Mouse (Mus musculus): ENCODE measurements around the gene Cept1.
"Not testable (repeated sequence)": the region's sequence is repeated elsewhere in the genome, so short reads cannot be mapped to it uniquely, and the experiment has no call there.

Cept1 gene

DNA sequence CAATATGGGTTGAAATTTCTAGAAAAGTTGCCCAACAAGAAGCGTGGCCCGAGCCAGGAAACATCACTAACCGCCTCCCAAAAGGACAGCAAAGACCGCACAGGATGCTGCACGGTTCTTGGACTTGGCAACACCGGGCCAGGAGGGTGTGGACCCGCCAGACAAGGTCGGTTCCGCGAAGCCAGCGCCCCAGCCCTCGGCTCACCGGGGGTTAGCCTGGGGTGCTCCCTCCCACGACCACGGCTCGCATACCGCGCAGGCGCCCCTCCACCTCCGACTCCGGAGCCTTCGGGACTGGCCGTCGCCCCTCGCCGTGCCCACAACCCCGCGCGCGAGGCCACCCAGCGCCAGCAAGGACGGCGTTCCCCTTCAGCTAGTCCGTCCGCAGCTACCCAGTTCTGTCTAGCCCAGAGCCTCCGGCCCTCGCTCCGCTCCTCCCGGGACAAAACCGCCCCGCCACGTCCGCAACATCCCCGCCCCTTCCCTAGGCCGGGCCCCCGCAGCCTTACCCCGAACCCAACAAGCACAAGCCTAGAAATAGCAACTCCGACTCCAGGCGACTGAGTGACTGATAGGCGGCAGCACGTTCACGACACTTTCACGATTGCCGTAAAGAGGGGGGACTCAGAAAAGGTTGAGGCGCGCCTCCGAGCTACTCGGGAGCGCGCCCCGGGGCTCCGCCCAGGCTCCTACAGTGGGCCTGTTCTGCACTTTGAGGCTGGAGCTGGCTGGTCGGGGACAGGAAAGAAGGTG, at the start of gene Cept1, which contains the start of gene Dram2:
Gene Cept1, minus strand, starts transcription at position 632 of the 753 bp plus-strand sequence.
Gene Dram2, plus strand, starts transcription at position 628 of the 753 bp plus-strand sequence.
- peak; percentile 95 for DNase-seq (ENCODE audit: low spot score)

- DNase-seq (ENCODE audit: low spot score) = not testable (repeated sequence)
These were observed 46.0 kb upstream of the Cept1 start for GRCm38 (mm10) chr3:106593631-106594030.

GRCm38 (mm10) chr3:106579296-106579695, 31.7 kb upstream of the Cept1 start:
- DNase-seq (ENCODE audit: low spot score) = no peak

DNA sequence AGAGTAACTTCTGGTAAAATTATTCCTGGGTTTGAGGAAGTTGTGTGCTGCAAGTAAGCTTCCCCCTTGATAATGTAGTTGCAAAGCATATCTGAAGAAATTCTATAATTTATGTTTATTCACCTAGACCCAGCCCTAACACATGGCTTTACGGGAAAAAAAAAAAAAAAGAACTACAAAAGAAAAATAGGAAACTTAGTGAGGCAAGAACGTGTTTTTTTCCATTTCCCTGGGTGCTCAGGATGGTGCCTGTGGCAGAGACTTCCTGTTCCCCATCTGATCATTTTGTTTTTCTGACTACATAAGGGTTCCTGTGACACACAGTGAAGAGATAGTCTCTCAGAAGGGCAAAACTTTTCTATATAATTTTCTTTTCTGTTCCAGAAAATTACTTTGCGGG, 25.6 kb upstream of the Cept1 start:
- no peak for DNase-seq (ENCODE audit: low spot score)

- DNase-seq (ENCODE audit: low spot score) = no peak
These were observed 18.3 kb upstream of the Cept1 start for GRCm38 (mm10) chr3:106565876-106566275.

DNA sequence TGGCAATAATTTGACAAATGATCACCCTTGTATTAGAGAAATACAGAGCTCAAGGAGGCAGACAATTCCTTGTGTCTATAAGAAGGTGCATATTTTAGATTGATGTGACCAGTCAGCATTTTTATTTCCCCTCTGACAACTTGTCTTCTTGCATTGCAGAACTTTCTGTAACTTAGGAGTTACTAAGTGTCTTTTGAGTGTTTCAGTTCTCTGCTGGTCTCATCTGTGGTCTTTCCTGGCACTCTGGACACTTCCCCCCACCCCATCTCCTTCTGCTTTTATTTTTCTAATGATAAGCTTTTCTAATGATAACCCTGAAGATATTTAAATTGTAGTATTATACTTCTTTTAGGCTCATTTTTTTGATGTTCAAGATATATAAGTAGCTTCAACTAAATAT, 10.7 kb upstream of the Cept1 start:
- no peak for DNase-seq (ENCODE audit: low spot score)

- no peak for DNase-seq (ENCODE audit: low spot score)
These were observed 8.2 kb upstream of the Cept1 start for GRCm38 (mm10) chr3:106555743-106556250.

DNA sequence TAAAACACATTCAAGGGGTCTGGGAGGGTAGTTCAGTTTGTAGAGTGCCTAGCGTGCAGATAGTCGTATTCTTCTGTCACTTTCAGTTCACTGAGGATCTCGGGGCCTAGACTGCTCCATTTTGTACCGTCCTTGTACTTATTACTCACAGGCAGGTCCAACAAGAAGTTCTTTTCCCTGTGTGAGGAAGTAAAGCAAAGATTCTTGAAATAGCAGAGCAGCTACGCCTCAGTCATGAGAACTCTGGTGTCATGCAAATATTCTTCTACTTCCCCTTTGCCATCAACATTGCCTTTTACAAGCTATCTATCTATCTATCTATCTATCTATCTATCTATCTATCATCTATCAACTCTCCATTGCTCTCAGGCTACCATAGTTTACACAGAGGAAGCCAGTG, 5.8 kb upstream of the Cept1 start:
- no peak for DNase-seq (ENCODE audit: low spot score)

GRCm38 (mm10) chr3:106548971-106549370, 1.4 kb upstream of the Cept1 start:
- no peak for DNase-seq (ENCODE audit: low spot score)

DNA sequence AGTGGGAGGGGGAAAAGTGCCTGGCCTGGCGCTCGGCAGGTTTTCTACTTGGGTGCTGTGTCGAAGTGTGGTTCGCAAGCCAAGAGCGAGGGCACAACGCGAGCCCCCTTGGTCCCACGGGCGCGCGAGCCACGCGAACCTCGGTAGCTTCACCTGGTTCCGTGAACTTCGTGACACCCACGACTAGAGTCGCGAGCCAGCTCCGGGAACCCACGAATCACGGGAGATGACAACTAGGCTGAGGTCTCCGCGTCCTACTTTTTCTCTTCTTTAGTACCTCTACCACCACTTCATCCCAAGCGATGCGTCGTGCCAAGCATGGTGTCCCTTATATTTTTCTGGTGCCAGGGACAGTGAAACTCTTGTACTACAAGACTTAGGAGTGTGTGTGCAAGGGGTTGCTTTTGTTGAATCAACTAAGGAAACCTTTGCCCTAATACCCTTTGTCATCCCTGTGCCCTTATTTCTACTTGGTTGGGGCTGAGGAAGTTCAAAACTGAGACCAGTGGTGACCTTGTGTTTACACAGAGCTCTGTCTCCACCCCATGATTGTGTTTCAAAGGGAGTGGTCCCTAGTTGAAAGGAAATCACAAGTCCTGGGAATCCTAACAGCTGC, 430 bp upstream of the Cept1 start:
- DNase-seq (ENCODE audit: low spot score) = no peak

- DNase-seq (ENCODE audit: low spot score) = no peak
These were observed 2.8 kb downstream of the Cept1 start for GRCm38 (mm10) chr3:106544721-106545316.

DNA sequence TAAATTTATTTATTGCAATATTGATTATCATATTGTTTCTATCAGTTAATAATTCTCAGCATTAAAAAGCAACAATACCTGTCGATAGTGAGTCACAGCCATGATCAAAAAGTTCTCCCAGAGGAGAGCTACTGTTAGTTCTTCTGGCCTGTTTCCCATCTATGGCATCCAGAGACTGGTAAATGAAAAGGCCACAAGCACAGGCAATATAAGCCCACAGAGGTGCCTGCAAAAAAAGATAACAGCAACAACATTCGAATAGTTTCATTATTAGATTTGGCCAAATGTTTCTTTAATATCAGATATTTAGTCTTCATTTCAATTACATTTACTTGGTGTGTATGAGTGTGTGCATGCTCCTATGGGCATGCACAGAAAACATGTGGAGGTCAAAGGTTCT, 14.3 kb downstream of the Cept1 start:
- no peak for DNase-seq (ENCODE audit: low spot score)

DNA sequence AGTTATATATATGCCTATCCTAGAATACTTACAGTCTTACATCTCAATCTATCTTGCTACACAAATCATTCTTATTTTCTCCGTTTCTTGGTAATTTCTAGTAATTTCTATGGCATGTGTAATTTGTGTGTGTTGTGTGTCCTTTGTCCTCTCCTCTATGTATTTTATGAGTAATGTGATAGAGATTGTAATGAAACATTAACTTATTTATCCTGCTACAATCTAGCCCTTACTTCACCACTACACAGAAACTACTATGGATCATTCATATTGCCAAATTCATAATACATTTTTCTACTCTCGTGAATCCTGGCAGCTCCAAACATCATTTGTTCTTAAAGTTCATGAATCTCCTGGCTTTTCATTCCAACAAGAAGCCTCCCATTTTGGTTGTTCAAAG, 19.6 kb downstream of the Cept1 start:
- DNase-seq (ENCODE audit: low spot score) = no peak

DNA sequence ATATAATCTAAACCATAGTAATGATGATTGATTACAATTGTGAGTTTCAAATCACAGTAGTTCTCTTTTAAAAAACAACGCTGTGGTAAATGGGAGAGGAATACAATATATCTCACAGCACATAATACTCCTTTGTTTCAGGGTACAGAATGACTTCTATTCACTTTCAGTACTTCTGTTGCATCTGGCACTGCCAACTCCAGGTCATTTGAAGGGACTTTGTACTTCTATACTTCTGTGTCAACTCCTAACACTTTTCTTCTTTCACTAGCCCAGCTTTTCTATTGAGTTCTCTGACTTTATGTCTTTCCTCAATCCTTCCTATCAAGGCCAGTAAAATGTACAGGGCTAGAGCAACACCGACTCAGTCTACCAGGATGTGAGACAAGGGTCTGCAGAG, 21.2 kb downstream of the Cept1 start:
- no peak for DNase-seq (ENCODE audit: low spot score)

- no peak for DNase-seq (ENCODE audit: low spot score)
These were observed 24.9 kb downstream of the Cept1 start for GRCm38 (mm10) chr3:106522730-106523129.

GRCm38 (mm10) chr3:106515016-106515415, 32.6 kb downstream of the Cept1 start:
- no peak for DNase-seq (ENCODE audit: low spot score)

DNA sequence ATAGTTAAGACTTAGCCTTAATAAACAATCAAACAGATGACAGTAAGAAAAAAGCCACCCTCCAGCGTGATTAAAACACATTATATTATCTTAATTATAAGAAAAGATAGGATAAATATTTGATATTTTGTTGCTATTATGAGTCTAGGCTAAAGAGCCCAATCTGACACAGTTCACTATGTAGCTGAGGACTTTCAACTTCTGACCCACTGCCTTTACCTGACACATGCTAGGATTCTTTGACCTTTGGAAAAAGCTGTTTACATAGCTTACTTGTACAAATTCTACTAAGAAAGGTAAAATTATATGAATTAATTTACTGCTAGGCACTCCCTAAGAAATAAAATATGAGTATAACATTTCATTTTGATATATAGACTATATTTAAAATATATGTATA, 36.9 kb downstream of the Cept1 start:
- DNase-seq (ENCODE audit: low spot score) = no peak

GRCm38 (mm10) chr3:106502892-106503291, 44.7 kb downstream of the Cept1 start:
- no peak for DNase-seq (ENCODE audit: low spot score)

GRCm38 (mm10) chr3:106500510-106500909, 47.1 kb downstream of the Cept1 start:
- DNase-seq (ENCODE audit: low spot score) = no peak

DNA sequence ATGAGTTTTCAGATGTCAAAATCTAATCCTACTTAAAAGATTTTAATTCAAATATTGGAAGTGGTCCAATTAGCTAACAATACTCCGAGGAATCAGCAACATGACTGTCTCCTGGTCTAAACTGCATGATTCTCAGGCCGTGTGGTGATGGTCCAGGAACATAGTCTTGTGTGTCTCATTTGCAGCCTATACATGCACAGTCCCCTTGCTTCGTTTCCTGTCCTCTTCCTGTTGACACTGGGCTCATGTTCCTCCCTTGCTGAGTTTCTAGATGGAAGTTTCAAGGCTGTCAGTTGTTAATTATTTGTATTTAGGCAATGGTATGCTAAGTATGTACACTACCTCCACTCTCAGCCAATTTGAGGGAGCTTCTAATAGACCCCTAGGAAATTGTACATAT, 50.6 kb downstream of the Cept1 start:
- DNase-seq (ENCODE audit: low spot score) = no peak

DNA sequence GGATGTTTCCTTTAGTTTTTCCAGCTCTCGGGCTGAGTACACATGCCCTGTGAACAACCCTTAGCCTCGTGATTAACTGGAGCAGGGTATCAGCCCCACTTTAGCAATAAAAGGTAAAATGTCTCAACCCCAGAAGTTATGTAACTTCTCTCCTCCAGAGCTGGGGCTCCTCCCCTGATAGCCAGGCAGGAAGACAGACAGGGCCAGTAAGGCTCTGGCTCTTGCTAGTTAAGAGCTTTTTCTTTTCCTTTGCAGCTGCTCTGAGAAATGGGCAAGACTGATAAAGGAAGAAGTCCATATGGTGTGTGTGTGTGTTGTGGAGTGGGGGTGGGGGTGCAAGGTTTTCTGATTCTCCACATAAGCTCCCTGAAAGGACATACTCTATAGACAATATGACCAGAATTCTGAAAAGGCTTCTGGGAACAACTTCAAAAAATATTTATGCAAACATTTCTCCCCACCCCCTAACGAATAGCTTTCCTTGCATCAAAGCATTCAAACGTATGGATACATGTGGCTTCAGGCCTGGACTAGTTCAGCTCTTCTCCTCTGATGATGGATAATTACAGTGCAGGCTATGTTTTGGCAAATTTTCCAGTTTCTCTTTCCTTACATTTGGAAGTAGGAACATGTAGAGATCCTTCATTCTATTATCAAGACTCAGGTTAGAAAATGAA, 51.4 kb downstream of the Cept1 start:
- no peak for DNase-seq (ENCODE audit: low spot score)

DNA sequence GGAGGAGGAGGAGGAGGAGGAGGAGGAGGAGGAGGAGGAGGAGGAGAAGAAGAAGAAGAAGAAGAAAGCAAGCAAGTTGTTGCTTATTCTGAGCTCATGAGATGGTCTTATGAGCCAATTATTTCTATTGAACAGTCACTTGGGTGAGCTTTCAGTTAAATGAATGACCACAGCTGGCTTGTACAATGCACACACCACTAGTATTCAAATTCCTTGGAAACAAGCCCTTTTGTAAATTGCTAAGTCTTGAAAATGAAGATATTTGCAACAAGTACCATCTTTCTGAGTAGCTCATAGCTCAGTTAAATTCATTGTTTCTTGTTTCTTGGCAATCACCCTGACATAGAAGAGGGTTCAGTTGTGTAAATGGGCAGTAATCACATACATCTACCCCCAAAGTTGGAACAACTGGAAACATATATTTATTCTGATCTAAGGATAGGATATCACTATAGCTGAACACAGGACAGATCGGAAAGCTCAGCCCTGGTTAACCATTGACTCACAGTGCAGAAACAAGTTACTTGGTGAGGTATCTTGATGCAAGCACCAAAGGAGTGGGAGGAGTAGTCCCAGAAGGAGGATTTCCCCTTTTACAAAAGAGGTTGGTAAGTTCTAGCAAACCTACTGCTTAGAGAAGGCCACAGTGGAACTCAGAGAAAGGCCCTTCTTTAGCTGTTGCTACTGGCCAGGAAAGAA, 52.1 kb downstream of the Cept1 start:
- DNase-seq (ENCODE audit: low spot score) = no peak

All from layer of hippocampus, adult 11-12 months (tissue).